Mouse (Mus musculus) myocyte (in vitro differentiated cells): ENCODE data around the gene Unkl. TPM values are rescaled to one million over a fixed set of nuclear protein-coding genes. Genes with fewer than 3 reads are reported as not detected.

Experiments
- H3K27me3 ChIP-seq: one replicate; pipeline ENCODE4 v1.6.1; 2011; ENCODE audit not compliant: control insufficient read depth, insufficient read depth, insufficient read length
- H3K36me3 ChIP-seq: one replicate; pipeline ENCODE4 v1.6.1; 2011; ENCODE audit not compliant: control insufficient read depth, insufficient read depth
- H3K4me2 ChIP-seq: one replicate; pipeline ENCODE4 v1.6.1; 2011; ENCODE audit warnings: low read depth, control low read depth
- H3K4me3 ChIP-seq: one replicate; pipeline ENCODE4 v1.5.1; 2011; ENCODE audit warnings: mild to moderate bottlenecking, control low read depth, moderate library complexity
- H3K79me2 ChIP-seq: one replicate; pipeline ENCODE4 v1.6.1; 2011; ENCODE audit not compliant: control insufficient read depth, insufficient read depth
- H3ac ChIP-seq: one replicate; pipeline ENCODE4 v1.6.1; 2011; ENCODE audit not compliant: control insufficient read depth, insufficient read length
- CEBPB ChIP-seq: IDR thresholded peaks from 2 replicates; pipeline ENCODE4 v1.6.1; 2011; ENCODE audit warnings: mild to moderate bottlenecking, moderate library complexity; ENCODE audit not compliant: poor library complexity, insufficient read depth, severe bottlenecking
- E2F4 ChIP-seq: IDR thresholded peaks from one replicate; pipeline ENCODE4 v1.6.1; 2011; ENCODE audit warnings: mild to moderate bottlenecking, control low read depth, moderate library complexity; ENCODE audit not compliant: insufficient read depth
- MAX ChIP-seq: IDR thresholded peaks from one replicate; pipeline ENCODE4 v1.6.1; 2011; ENCODE audit warnings: low read depth, mild to moderate bottlenecking, control low read depth
- MYOD1 ChIP-seq, 3 experiments: IDR thresholded peaks; one replicate each; pipeline ENCODE4 v1.6.1; 2011; ENCODE audit warnings: control low read depth in 2 of 3, low read depth in 2 of 3, mild to moderate bottlenecking in 2 of 3, moderate library complexity in 1 of 3; ENCODE audit not compliant: insufficient read length in 2 of 3, control insufficient read depth in 1 of 3
- MYOG ChIP-seq, 3 experiments: IDR thresholded peaks; one replicate each; pipeline ENCODE4 v1.6.1; 2011; ENCODE audit warnings: control low read depth in 2 of 3, low read depth in 2 of 3, mild to moderate bottlenecking in 2 of 3; ENCODE audit not compliant: insufficient read length in 2 of 3, control insufficient read depth in 1 of 3, insufficient read depth in 1 of 3
- POLR2A ChIP-seq: IDR thresholded peaks from one replicate; pipeline ENCODE4 v1.6.1; 2011; ENCODE audit warnings: low read depth, mild to moderate bottlenecking, control low read depth, moderate library complexity; ENCODE audit not compliant: insufficient read length
- POLR2AphosphoS2 ChIP-seq: IDR thresholded peaks from one replicate; pipeline ENCODE4 v1.6.1; 2011; ENCODE audit warnings: low read depth, control low read depth; ENCODE audit not compliant: insufficient read length
- REST ChIP-seq: IDR thresholded peaks from one replicate; pipeline ENCODE4 v1.6.1; 2011; ENCODE audit warnings: mild to moderate bottlenecking, control low read depth, moderate library complexity; ENCODE audit not compliant: insufficient read depth, insufficient read length
- SRF ChIP-seq: IDR thresholded peaks from one replicate; pipeline ENCODE4 v1.6.1; 2011; ENCODE audit warnings: low read depth; ENCODE audit not compliant: control insufficient read depth, insufficient read length
- TCF12 ChIP-seq: IDR thresholded peaks from one replicate; pipeline ENCODE4 v1.6.1; 2011; ENCODE audit warnings: mild to moderate bottlenecking, control low read depth; ENCODE audit not compliant: poor library complexity, insufficient read depth, severe bottlenecking
- TCF3 ChIP-seq: IDR thresholded peaks from one replicate; pipeline ENCODE4 v1.6.1; 2011; ENCODE audit warnings: low read depth, control low read depth; ENCODE audit not compliant: insufficient read length
- USF1 ChIP-seq: IDR thresholded peaks from one replicate; pipeline ENCODE4 v1.6.1; 2011; ENCODE audit warnings: low read depth, mild to moderate bottlenecking, control low read depth, moderate library complexity
- polyA plus RNA-seq: library from polyadenylated mRNA; unstranded; fragments of >200 nt; fragmentation: generic; extraction: Trizol; gene quantifications from one replicate; pipeline ENCODE4 v1.2.1, GENCODE M21; 2012; ENCODE audit warnings: missing spikeins

Gene Unkl
- polyA plus RNA-seq, 1 experiment, result 1.9 TPM

GRCm38 (mm10) chr17:25253760-25254159 lies 65.6 kb downstream of the Unkl start:
- no peak overlapping the region for H3K4me2 ChIP-seq
- H3K36me3 ChIP-seq, result no peaks in the 10 kb centered on the region
- no peak overlapping the region for H3ac ChIP-seq
- H3K79me2 ChIP-seq, result no peaks in the 10 kb centered on the region
- no peak for TF ChIP-seq CEBPB
- no peak for TF ChIP-seq TCF12
- TF ChIP-seq MAX, result no peak
- TF ChIP-seq MYOD1 (IDR thresholded peaks at IDR 0.05; ENCODE audit: control insufficient read depth in 1 of 3, insufficient read length in 2 of 3, low read depth in 2 of 3), result no peak
- TF ChIP-seq USF1, result no peak
- no peak overlapping the region for H3K4me3 ChIP-seq
- H3K27me3 ChIP-seq, result peaks cover 51% of the 10 kb centered on the region

GRCm38 (mm10) chr17:25255110-25255509 lies 66.9 kb downstream of the Unkl start:
- Histone ChIP-seq H3K79me2 (no peaks in the 10 kb centered on the region), H3K27me3 (peaks cover 51% of the 10 kb centered on the region), H3ac (no peak overlapping the region), H3K4me3 (no peak overlapping the region), H3K36me3 (no peaks in the 10 kb centered on the region), H3K4me2 (no peak overlapping the region)
- TF ChIP-seq MYOD1 (IDR thresholded peaks at IDR 0.05; ENCODE audit: control insufficient read depth in 1 of 3, insufficient read length in 2 of 3, low read depth in 2 of 3) (no peak), CEBPB (no peak), TCF12 (no peak), E2F4 (no peak), USF1 (no peak), MYOG (IDR thresholded peaks at IDR 0.05; ENCODE audit: control insufficient read depth in 1 of 3, insufficient read depth in 1 of 3, insufficient read length in 2 of 3, low read depth in 2 of 3) (no peak), POLR2AphosphoS2 (no peak), POLR2A (no peak), MAX (no peak), TCF3 (no peak), SRF (no peak), REST (no peak)

GRCm38 (mm10) chr17:25256140-25256754 lies 68.0 kb downstream of the Unkl start, which contains the start of gene Baiap3:
Gene Baiap3, minus strand, starts transcription at chr17:25256364.
- H3K4me2 ChIP-seq, result no peak within 1 kb of the TSS
- H3ac ChIP-seq, result no peak within 1 kb of the TSS
- no peak within 1 kb of the TSS for H3K4me3 ChIP-seq
- peaks cover 41% of the 10 kb centered on the region for H3K27me3 ChIP-seq
- no peaks in the 10 kb centered on the region for H3K79me2 ChIP-seq
- no peak for TF ChIP-seq MYOD1 (IDR thresholded peaks at IDR 0.05; ENCODE audit: control insufficient read depth in 1 of 3, insufficient read length in 2 of 3, low read depth in 2 of 3)
- TF ChIP-seq CEBPB, result no peak
- TF ChIP-seq MAX, result no peak
- TF ChIP-seq TCF3, result no peak
- no peak for TF ChIP-seq POLR2A
- no peak for TF ChIP-seq SRF
- no peak for TF ChIP-seq E2F4
- TF ChIP-seq USF1, result no peak
- no peak for TF ChIP-seq MYOG (IDR thresholded peaks at IDR 0.05; ENCODE audit: control insufficient read depth in 1 of 3, insufficient read depth in 1 of 3, insufficient read length in 2 of 3, low read depth in 2 of 3)
- no peak for TF ChIP-seq POLR2AphosphoS2
- TF ChIP-seq TCF12, result no peak
- no peak for TF ChIP-seq REST
- H3K36me3 ChIP-seq, result no peaks in the 10 kb centered on the region

- Histone ChIP-seq H3ac (no peak overlapping the region), H3K27me3 (peaks cover 29% of the 10 kb centered on the region), H3K79me2 (no peaks in the 10 kb centered on the region), H3K36me3 (peaks cover 3% of the 10 kb centered on the region), H3K4me3 (no peak overlapping the region), H3K4me2 (no peak overlapping the region)
- no peak for TF ChIP-seq TCF3
- TF ChIP-seq POLR2A, result no peak
- TF ChIP-seq POLR2AphosphoS2, result no peak
- no peak for TF ChIP-seq REST
- TF ChIP-seq SRF, result no peak
- no peak for TF ChIP-seq MYOD1 (IDR thresholded peaks at IDR 0.05; ENCODE audit: control insufficient read depth in 1 of 3, insufficient read length in 2 of 3, low read depth in 2 of 3)
- no peak for TF ChIP-seq E2F4
- no peak for TF ChIP-seq TCF12
- TF ChIP-seq USF1, result no peak
- no peak for TF ChIP-seq MYOG (IDR thresholded peaks at IDR 0.05; ENCODE audit: control insufficient read depth in 1 of 3, insufficient read depth in 1 of 3, insufficient read length in 2 of 3, low read depth in 2 of 3)
- no peak for TF ChIP-seq MAX
- TF ChIP-seq CEBPB, result no peak
Observed at GRCm38 (mm10) chr17:25257804-25258261, 69.6 kb downstream of the Unkl start.

GRCm38 (mm10) chr17:25264453-25264852 lies 76.3 kb downstream of the Unkl start:
- TF ChIP-seq MAX (no peak), SRF (no peak), E2F4 (no peak), TCF12 (no peak), MYOD1 (IDR thresholded peaks at IDR 0.05; ENCODE audit: control insufficient read depth in 1 of 3, insufficient read length in 2 of 3, low read depth in 2 of 3) (no peak), MYOG (IDR thresholded peaks at IDR 0.05; ENCODE audit: control insufficient read depth in 1 of 3, insufficient read depth in 1 of 3, insufficient read length in 2 of 3, low read depth in 2 of 3) (no peak)
- H3K4me2 ChIP-seq, result no peak overlapping the region
- peaks cover 62% of the 10 kb centered on the region for H3K36me3 ChIP-seq
- H3ac ChIP-seq, result no peak overlapping the region
- peaks cover 31% of the 10 kb centered on the region for H3K79me2 ChIP-seq
- no peaks in the 10 kb centered on the region for H3K27me3 ChIP-seq
- H3K4me3 ChIP-seq, result no peak overlapping the region
